Mouse (Mus musculus): ENCODE results near the gene Stk11. TPM values are rescaled to one million over a fixed set of nuclear protein-coding genes. Genes with fewer than 3 reads are reported as not detected.
A peak's percentile ranks its signal among the peaks of the same experiment; 100 is the strongest.

The Stk11 gene
- total RNA-seq, 1 experiment from 2014 or later: 154 TPM

DNA sequence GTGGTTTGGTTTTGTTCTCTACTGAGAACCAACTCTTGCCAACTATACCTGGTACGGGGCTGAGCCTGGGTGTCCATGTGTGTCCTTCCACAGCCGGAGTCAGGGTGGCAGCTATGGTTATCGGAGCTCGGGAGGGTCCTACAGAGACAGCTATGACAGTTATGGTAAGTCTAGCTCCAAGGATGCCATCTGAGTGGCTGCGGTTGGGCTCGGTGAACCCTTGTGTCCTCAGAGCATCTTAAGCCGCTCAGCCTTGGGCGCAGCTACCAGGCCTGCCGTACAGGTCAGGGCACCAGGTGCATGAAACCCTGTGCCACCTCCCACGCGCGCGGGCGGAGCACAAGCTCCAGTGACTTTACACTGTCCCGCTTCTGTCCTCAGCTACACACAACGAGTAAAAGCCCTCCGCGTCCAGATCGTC, 55.0 kb downstream of the Stk11 start:
- no peak for DNase-seq

DNA sequence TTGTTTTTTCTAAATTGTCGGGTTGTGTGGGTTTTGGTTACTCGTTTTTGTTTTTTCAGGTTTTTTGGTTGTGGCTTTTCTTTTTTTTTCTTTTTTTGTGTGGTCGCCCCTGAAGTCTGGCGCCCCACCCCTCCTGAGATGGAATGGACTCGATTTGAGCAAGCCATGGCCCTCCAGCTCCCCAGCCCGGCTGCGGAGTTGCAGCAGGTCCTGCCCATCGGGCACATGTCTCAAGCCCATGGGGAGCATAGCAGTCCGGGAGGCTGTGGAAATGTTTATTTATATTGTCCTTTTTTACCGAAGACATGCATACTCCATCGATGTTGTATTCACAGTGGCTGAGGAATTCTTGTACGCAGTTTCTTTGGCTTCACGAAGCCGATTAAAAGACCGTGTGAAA, 55.6 kb downstream of the Stk11 start:
- DNase-seq: no peak

DNA sequence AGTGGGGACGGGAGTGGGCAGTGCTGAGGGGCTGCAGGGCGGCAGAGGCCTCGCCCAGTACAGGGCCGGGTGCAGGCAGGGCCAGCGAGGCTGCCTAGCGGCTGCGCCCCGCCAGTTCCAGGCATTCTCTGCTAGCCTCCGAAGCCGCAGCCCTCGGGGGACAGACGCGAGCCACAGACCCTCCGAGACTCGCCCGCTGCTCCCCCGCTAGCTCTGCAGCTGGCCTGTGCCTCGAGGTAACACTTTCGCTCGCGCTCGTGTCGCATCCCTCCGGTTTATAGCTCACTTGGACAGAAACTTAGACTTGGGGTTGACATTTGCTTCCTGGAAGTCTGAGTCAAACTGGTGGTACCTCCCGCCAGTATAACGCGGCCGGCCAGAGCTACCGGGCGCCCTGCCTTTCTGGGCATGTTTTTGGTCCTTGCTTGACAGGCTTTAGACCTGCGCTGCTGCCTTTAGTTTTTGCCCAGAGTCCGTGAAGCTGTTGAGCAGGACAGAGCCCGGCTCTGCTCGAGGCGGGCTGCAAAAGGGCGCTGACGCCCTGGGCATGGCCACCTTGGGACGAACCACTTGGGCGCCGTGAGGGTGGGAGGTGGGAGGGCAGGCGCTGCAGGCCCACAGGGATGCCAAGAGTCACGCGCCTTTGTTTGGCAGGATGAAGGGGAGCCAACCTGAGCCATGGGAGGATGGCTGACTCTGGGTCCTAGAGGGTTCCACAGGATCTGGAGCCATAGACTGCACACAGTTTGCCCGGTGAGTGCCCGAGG, 56.3 kb downstream of the Stk11 start:
- DNase-seq: no peak

DNA sequence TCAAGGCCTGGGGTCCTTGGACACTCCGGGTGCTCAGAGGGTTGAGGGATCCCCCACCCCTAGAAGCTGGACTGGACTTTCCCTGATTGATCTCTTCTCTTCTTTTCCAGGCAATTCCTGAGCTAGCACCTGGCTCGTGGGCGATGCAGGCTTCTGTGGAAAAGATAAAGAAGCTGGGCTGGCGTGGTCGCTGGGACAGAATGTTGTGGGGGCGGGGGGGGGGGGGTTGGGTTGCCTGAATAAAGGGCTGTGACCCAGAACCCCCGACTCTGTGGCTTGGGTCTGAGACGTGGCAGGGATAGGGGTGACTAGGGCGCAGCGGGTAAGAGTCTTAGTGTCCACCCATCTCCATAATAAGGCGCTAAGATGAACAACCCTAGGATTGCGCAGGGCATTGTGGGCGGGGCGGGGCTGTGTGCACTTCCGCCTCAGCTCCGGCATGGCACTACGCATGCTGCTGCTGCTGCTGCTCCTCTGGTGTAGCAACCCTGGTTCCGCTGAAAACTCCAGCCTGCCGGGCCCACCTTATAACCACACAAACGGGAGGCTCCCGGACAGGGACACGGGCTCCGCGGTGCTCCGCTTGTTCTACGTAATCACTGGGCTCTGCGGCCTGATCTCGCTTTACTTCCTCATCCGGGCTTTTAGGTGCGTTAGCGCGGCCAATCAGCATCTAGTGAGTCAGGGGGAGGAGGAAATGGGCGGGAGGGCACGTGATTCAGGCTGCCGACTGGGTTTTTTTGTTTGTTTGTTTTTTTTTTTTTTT, 57.1 kb downstream of the Stk11 start, which contains the start of gene 1600002K03Rik:
1600002K03Rik (plus strand) TSS at position 418 of the 766 bp plus-strand sequence.
- DNase-seq: peak; percentile 85

DNA sequence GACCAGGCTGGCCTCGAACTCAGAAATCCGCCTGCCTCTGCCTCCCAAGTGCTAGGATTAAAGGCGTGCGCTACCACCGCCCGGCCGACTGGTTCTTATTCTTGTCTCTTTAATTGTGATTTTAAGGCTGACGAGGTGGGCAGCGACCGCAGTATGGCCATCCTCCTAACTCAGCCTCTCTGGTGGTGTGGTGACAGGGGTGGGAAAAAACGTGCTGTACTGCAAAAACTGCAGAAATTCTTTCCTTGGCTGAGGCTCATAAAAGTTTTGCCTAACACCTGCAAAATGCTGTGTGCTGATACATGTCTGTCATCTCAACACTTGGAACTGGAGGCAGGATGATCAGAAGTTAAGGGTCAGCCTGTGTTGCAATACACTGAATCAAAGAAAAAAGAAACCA, 57.8 kb downstream of the Stk11 start:
- DNase-seq: no peak

DNA sequence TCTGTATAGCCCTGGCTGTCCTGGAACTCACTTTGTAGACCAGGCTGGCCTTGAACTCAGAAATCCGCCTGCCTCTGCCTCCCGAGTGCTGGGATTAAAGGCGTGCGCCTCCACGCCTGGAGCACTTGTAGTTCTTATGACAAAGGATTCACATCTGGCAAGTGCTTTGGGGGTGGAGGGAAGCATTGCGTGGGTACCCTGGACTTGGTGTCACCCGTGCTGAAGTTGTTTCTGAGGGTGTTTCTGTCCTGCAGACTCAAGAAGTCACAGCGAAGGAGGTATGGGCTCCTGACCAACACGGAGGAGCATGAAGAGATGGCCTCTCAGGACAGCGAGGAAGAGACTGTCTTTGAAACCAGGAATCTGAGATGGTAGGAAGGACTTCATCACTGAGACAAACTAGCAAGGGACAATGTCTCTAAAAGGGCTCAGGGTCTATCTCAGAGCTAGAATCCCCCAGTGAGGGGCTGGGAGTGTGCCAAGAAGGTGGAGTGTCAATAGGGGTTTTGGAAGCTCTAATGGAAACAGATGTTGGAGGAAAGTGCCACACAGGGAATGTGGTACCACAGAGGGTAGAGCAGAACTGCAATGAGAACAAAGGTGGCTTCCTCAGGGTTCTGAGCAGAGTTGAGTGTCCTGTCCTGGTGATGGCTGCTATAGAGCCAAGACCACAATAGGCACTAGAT, 58.5 kb downstream of the Stk11 start:
- no peak for DNase-seq

DNA sequence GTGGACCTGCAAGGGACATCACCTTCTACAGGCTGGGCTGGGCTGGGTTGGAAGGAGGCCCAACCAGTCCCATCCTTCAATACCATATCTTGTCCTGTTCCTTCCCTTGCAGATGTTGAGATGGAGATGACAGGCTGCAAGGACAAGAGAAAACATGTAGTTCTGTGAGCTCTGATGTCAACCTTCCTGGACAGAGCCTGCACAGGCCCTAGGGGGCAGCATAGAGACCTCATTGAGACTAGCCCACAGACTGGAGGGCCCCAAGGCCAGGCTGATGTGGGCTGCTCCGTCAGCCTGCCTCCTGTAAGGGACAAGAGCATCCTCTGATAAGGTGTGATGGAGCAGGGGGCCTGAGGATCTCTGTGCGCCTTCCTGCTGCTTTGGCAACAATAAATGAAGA, 59.1 kb downstream of the Stk11 start:
- no peak for DNase-seq

DNA sequence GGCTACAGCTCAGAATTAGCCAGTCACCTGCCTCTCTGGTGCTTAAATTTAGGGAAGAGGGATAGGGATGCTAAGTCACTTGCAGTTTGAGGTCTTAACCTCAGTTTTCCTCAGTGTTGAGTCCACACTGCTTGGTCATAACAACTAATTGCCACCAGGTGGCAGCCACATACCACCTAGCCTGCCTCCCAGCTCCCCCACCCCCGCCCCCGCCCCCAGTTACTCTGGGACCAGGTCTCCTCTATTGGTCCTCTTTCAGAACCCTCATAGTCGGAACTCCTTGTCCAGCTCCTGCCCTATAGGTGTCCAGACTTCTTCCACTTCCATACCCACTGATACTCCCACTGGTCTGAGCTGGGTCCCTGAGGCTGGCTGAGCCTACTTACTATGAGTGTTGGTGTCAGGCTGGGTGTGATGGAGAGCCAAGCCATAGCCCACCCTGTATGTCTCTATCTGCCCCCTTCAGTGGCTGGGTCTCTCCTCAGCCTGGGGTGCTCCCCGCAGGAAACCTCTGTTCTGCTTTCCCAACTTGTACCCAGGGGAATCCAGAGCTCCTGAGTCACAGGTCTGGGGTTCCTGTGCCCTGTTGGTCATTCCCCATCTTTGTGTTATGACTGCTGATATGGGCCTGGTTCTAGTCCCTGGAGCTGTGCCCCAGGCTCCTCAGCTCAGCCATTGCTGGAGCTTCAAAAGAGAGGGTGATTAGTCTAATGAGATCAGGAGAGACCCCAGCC, 60.1 kb downstream of the Stk11 start:
- DNase-seq: no peak

DNA sequence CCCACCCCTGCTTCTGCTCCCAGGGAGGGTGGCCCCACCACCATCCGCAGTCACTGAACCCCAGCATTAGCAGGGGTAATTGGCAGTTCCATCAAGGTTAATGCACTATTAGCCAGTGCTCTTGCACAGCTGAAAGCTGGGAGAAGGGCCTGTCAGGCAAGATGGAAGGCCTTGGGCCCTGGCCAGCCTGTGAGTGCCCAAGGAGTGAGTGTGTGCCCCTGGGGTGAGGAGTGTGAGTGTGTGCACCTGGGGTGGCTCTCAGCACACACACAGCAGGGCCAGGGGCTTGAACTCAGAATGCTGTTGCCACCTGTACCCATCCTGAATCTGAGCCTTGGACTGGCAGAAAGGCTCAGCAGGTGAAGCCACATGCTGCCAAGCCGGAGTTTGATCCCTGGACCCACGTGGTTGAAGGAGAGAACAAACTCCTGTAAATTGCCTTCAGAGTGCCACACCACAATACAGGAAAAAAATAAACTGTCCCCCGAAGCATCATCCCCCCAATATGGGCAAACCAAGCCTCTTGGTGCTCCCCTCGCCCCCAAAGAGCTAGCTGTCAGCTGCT, 60.7 kb downstream of the Stk11 start:
- no peak for DNase-seq

DNA sequence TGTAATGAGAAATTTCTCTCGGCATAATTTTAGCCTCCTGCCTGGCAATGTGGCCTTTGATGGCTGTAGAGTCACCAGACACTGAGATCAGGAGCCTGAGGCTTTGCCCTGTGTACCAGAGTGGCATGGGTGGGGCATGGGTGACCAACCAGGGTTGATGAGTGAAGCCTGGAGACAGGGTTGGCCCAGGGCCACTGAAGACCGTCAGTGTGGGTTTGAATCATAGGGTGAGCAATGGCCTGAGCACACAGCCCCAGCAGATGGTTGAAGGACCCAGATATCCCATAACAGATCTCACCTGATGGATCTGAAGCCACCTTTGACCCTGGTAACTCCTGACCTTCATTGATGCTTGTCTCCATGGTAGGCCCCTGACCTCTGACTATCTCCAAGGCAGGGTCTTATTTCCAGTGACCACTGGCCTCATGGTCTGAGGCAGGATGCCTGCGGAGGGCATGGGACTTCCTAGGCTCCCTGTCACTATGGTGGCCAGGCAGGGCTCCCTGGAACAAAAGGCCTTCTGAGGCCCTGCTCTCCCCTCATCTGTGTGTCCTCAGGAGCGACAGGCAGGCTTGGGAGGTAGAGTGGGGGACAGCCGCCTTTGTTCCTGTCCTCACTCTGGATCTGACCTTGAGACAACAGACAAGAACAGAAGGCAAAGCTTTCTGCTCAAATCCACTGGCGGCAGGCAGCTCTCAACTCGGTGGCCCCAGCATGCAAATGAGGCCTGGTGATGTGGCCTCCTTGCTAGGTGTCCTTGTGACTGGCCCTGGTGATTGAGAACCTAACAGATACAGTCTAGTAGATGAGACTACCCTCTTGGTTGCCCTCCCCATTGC, 62.1 kb downstream of the Stk11 start:
- peak; percentile 83 for DNase-seq

DNA sequence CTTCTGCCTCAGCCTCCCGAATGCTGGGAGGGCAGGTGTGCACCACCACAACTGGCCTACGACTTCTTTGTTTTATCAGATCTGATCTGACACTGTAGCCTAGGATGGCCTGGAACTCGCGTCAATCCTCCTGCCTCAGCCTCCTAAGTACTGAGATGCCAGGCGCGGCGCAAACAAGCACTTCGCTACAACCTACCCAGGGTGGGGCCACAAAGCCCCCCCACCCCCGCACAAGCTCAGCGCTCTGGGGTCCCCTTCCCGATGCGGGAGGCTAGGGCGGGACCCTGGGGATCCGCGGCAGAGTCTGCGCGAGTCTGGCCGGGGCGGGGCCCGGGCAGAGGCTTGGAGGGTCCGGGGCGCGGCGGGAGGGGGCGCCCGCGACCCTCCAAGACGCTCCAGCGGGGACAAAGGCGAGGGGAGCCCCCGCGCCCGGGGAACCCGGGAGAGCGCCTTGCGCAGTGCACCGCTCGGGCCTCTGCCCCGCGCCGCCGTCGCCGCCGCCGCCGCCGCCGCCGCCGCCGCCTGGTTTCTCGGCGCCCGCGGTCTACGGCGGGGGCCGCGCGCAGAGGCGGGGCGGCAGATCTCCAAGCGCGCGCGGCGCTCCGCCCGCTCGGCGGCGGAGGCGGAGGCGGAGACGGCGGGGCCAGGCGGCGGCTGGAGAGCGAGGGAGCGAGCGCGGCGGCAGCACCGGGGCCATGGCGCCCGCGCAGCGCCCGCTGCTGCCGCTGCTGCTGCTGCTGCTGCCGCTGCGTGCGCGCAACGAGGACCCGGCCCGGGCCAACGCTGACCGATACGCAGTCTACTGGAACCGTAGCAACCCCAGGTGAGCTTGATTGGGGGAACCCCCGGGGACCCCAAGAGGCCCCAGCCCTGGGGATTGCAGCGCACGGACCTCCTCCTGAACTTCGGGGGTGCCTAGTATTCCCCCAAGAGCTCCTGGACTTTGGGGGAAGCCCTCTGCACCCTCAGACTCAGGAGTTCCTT, 63.8 kb downstream of the Stk11 start, which contains the start of gene Efna2:
Efna2 (plus strand) TSS at position 415 of the 984 bp plus-strand sequence.
- DNase-seq: peak; percentile 72

Other genes starting within 250 kb of the Stk11 start
- not detected in 2 replicates for gene Prtn3, start 241.3 kb upstream of the Stk11 start, total RNA-seq (2021)
- 0.49 and 1.2 TPM in 2 replicates for gene Plppr3, start 241.2 kb upstream of the Stk11 start, total RNA-seq (2021)
- gene Elane, start 229.6 kb upstream of the Stk11 start, total RNA-seq (2021): not detected in 2 replicates
- 420 and 469 TPM in 2 replicates for gene Cfd, start 224.9 kb upstream of the Stk11 start, total RNA-seq (2021)
- gene Med16, start 206.9 kb upstream of the Stk11 start, total RNA-seq (2021): 36.0 and 49.2 TPM in 2 replicates
- gene Gm26602, start 204.9 kb upstream of the Stk11 start, total RNA-seq (2021): not detected in 2 replicates
- 1.1 and 2.3 TPM in 2 replicates for gene Kiss1r, start 198.8 kb upstream of the Stk11 start, total RNA-seq (2021)
- gene R3hdm4, start 194.6 kb upstream of the Stk11 start, total RNA-seq (2021): 85.5 and 98.9 TPM in 2 replicates
- gene Arid3a, start 188.8 kb upstream of the Stk11 start, total RNA-seq (2021): 5.2 and 5.8 TPM in 2 replicates
- gene Wdr18, start 155.7 kb upstream of the Stk11 start, total RNA-seq (2021): 32.4 and 35.5 TPM in 2 replicates
- 0.12 TPM in 1 of 2 replicates, not detected in the other for gene Grin3b, start 145.1 kb upstream of the Stk11 start, total RNA-seq (2021)
- 159 and 161 TPM in 2 replicates for gene Tmem259, start 131.5 kb upstream of the Stk11 start, total RNA-seq (2021)
- 28.3 and 29.8 TPM in 2 replicates for gene Cnn2, start 127.2 kb upstream of the Stk11 start, total RNA-seq (2021)
- 24.2 and 29.1 TPM in 2 replicates for gene Abca7, start 119.3 kb upstream of the Stk11 start, total RNA-seq (2021)
- gene Arhgap45, start 99.2 kb upstream of the Stk11 start, total RNA-seq (2021): 3.7 and 4.3 TPM in 2 replicates
- 84.3 and 101 TPM in 2 replicates for gene Polr2e, start 76.0 kb upstream of the Stk11 start, total RNA-seq (2021)
- 977 and 1,201 TPM in 2 replicates for gene Gpx4, start 68.6 kb upstream of the Stk11 start, total RNA-seq (2021)
- 66.1 and 73.2 TPM in 2 replicates for gene Sbno2, start 10.2 kb upstream of the Stk11 start, total RNA-seq (2021)
- gene Atp5d, start 22.8 kb downstream of the Stk11 start, total RNA-seq (2021): 460 and 592 TPM in 2 replicates
- gene Cbarp, start 25.0 kb downstream of the Stk11 start, total RNA-seq (2021): 45.4 and 67.9 TPM in 2 replicates
- 74.1 and 97.4 TPM in 2 replicates for gene Midn, start 32.5 kb downstream of the Stk11 start, total RNA-seq (2021)
- 49.9 and 142 TPM in 2 replicates for gene Cirbp, start 50.2 kb downstream of the Stk11 start, total RNA-seq (2021)
- 15.6 and 16.7 TPM in 2 replicates for gene 1600002K03Rik, start 57.1 kb downstream of the Stk11 start, total RNA-seq (2021)
- gene Efna2, start 63.7 kb downstream of the Stk11 start, total RNA-seq (2021): 2.7 and 5.2 TPM in 2 replicates
- 23.4 and 37.9 TPM in 2 replicates for gene Mum1, start 110.6 kb downstream of the Stk11 start, total RNA-seq (2021)
- 238 and 243 TPM in 2 replicates for gene Ndufs7, start 133.3 kb downstream of the Stk11 start, total RNA-seq (2021)
- 326 and 398 TPM in 2 replicates for gene Gamt, start 145.2 kb downstream of the Stk11 start, total RNA-seq (2021)
- 111 and 117 TPM in 2 replicates for gene Dazap1, start 145.7 kb downstream of the Stk11 start, total RNA-seq (2021)
- gene Rps15, start 176.7 kb downstream of the Stk11 start, total RNA-seq (2021): 1,145 and 1,195 TPM in 2 replicates
- gene Apc2, start 180.2 kb downstream of the Stk11 start, total RNA-seq (2021): 1.4 and 3.2 TPM in 2 replicates
- 31.7 and 33.5 TPM in 2 replicates for gene 2310011J03Rik, start 204.7 kb downstream of the Stk11 start, total RNA-seq (2021)
- 3.0 and 4.3 TPM in 2 replicates for gene Pcsk4, start 213.7 kb downstream of the Stk11 start, total RNA-seq (2021)
- gene Reep6, start 214.2 kb downstream of the Stk11 start, total RNA-seq (2021): 8.0 and 12.8 TPM in 2 replicates
- 8.9 and 10.4 TPM in 2 replicates for gene Adamtsl5, start 232.6 kb downstream of the Stk11 start, total RNA-seq (2021)
- 0.15 TPM in 1 of 2 replicates, not detected in the other for gene Plk5, start 240.7 kb downstream of the Stk11 start, total RNA-seq (2021)